Comparison of ENCODE assay signal across 8 mouse cellular contexts in the genomic region with DNA sequence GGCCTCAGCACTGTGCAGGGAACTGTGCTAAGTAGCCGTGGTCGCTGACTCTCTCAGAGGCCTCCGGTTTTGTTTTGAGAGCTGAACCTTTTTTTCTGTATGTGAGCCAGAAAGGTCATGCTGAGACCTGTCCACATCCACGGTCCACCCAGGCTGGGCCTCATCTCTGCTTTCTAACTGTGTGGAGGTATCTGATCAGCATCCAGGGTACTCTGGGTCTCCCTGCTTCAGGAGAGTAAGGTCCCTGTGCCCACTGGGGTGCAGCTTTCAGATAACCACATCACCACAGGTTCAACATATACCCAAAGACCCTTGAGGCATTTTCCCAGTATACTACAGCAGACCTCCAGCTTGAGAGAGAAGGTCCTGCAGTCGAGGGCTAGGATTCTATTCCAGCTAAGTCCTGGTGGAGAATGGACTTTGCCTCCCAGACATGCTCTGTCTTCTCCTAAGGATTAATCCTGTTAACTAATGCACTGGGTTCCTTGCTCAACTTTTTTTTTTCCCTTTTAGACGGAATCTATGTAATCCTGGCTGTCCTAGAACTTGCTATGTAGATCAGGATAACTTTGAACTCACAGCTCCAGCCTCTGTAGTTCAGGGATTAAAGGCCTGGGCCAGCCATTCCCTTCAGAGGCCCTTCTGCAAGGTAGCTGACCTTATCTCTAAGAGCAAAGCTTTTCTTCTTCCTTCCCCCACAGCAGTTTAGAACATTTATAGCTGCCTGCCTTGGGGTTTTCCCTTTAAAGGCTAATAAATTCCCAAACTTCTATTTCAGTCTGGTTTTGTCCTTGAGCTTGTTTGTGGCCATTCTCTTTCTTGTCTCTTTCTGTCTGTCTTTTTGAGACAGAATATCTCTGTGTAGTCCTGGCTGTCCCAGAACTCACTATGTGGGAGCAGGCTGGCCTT. TPM values are rescaled to one million over a fixed set of nuclear protein-coding genes. Genes with fewer than 3 reads are reported as not detected.
DNase-seq lines count a peak whose midpoint lies in the region; ATAC-seq and TF ChIP-seq lines count a peak whose summit lies in the region.

No protein-coding gene starts in this region.

- H3K27me3 ChIP-seq in testis, adult 2 months (ENCODE audit: control insufficient read depth, insufficient read depth, low read length), result no peaks in the 10 kb centered on the region
- no peaks in the 10 kb centered on the region for H3K27me3 ChIP-seq in limb, embryonic 14.5 days (ENCODE audit: control insufficient read depth, insufficient read depth, low read length)
- H3K27me3 ChIP-seq in stomach, embryonic 16.5 days (ENCODE audit: control insufficient read depth, insufficient read depth, low read length), result no peaks in the 10 kb centered on the region

- 5% methylated on average over 6 of the region's 6 CpGs for WGBS in limb, embryonic 14.5 days
- WGBS in stomach, embryonic 16.5 days, result 10% methylated on average over 6 of the region's 6 CpGs

- peak overlapping the region; percentile 88 for H3K4me2 ChIP-seq in limb, embryonic 14.5 days (replicated peaks; ENCODE audit: low read depth, low read length, severe bottlenecking)
- peak overlapping the region; percentile 96 for H3K4me2 ChIP-seq in stomach, embryonic 16.5 days (ENCODE audit: low read depth, low read length)

- peak overlapping the region; percentile 94 for H3K27ac ChIP-seq in testis, adult 2 months (ENCODE audit: control insufficient read depth, insufficient read depth, low read depth, low read length)
- peak overlapping the region; percentile 86 for H3K27ac ChIP-seq in limb, embryonic 14.5 days (replicated peaks; ENCODE audit: low read depth, low read length)
- H3K27ac ChIP-seq in stomach, embryonic 16.5 days (ENCODE audit: low read length), result peak overlapping the region; percentile 75

- H3K36me3 ChIP-seq in testis, adult 2 months (ENCODE audit: control insufficient read depth, insufficient read depth, low read length), result no peaks in the 10 kb centered on the region
- no peaks in the 10 kb centered on the region for H3K36me3 ChIP-seq in limb, embryonic 14.5 days (ENCODE audit: control insufficient read depth, insufficient read depth, low read length)
- 0 out of 2 replicates have a peak, but pooled peaks cover 3% of the 10 kb centered on the region for H3K36me3 ChIP-seq in stomach, embryonic 16.5 days (ENCODE audit: control insufficient read depth, insufficient read depth, low read length)

- peaks cover 9% of the 10 kb centered on the region for H3K4me1 ChIP-seq in testis, adult 2 months (ENCODE audit: control insufficient read depth, insufficient read depth, low read length)
- H3K4me1 ChIP-seq in limb, embryonic 14.5 days (ENCODE audit: control insufficient read depth, insufficient read depth, low read length), result peaks cover 13% of the 10 kb centered on the region
- H3K4me1 ChIP-seq in stomach, embryonic 16.5 days (ENCODE audit: control insufficient read depth, insufficient read depth, low read length), result peaks cover 14% of the 10 kb centered on the region

- no peaks in the 10 kb centered on the region for H3K9me3 ChIP-seq in limb, embryonic 14.5 days (ENCODE audit: control insufficient read depth, low read length)
- H3K9me3 ChIP-seq in stomach, embryonic 16.5 days (replicated peaks; ENCODE audit: control insufficient read depth, low read length), result no peaks in the 10 kb centered on the region

- DNase-seq in frontal cortex, postnatal 10 days (ENCODE audit: low spot score in 2 of 2), result no peak
- no peak for DNase-seq in testis, postnatal 14 days (ENCODE audit: low spot score)
- DNase-seq in limb, embryonic 14.5 days (ENCODE audit: low spot score), result no peak
- DNase-seq in thymus, postnatal 4 days, result no peak
- DNase-seq in ovary, adult 18-20 months (ENCODE audit: low spot score), result no peak

- no peak for TF ChIP-seq POLR2A in testis, adult 2 months (IDR thresholded peaks at IDR 0.05; ENCODE audit: control insufficient read depth, low read depth, low read length)
- TF ChIP-seq POLR2A in limb, embryonic 14.5 days (IDR thresholded peaks at IDR 0.05; ENCODE audit: borderline replicate concordance, extremely low read depth, insufficient read depth, insufficient read length), result no peak

- TF ChIP-seq CTCF in testis, adult 2 months (IDR thresholded peaks at IDR 0.05; ENCODE audit: control insufficient read depth, insufficient read depth, insufficient replicate concordance, low read depth, low read length), result no peak

- peak overlapping the region; percentile 77 for H3K9ac ChIP-seq in limb, embryonic 14.5 days (ENCODE audit: low read depth, low read length, severe bottlenecking)
- H3K9ac ChIP-seq in stomach, embryonic 16.5 days (ENCODE audit: low read length), result peak overlapping the region; percentile 90

- H3K4me3 ChIP-seq in testis, adult 2 months (ENCODE audit: control insufficient read depth, low read depth, low read length), result peak overlapping the region; percentile 97
- peak overlapping the region; percentile 63 for H3K4me3 ChIP-seq in limb, embryonic 14.5 days (replicated peaks; ENCODE audit: low read length)
- H3K4me3 ChIP-seq in stomach, embryonic 16.5 days (replicated peaks; ENCODE audit: low read length), result peak overlapping the region; percentile 82

- peak; percentile 20; the same call in 1 of the 2 replicates for ATAC-seq in frontal cortex, adult (ENCODE audit: low TSS enrichment)
- ATAC-seq in limb, embryonic 14.5 days (ENCODE audit: low FRiP score, low read depth), result no peak; the same call in none of the 2 replicates
- no peak for ATAC-seq in stomach, embryonic 16.5 days (ENCODE audit: insufficient read depth, low FRiP score)

RNA-seq across cellular contexts. Expression of a gene that starts 0.7 kb away (rescaled TPM):
- polyA plus RNA-seq in testis, adult 2 months (2012; rRNA removed), result 49.9 and 54.9 TPM in 2 replicates
- 68.0 and 90.0 TPM in 2 replicates for polyA plus RNA-seq in limb, embryonic 14.5 days (2012; rRNA removed)
- 18.1 and 22.1 TPM in 2 replicates for polyA plus RNA-seq in limb, embryonic 14.5 days (2014; fragmentation: Nextera tagmentation; extraction: Ambion mirVana)
- polyA plus RNA-seq in stomach, embryonic 16.5 days (2015; fragmentation: Nextera tagmentation; extraction: Ambion mirVana), result 20.9 and 22.1 TPM in 2 replicates

RNA-seq across cellular contexts. Expression of a gene that starts 6.6 kb away (rescaled TPM):
- polyA plus RNA-seq in testis, adult 2 months (2012; rRNA removed), result 28.2 and 28.8 TPM in 2 replicates
- 12.3 and 13.1 TPM in 2 replicates for polyA plus RNA-seq in limb, embryonic 14.5 days (2012; rRNA removed)
- 13.4 and 20.2 TPM in 2 replicates for polyA plus RNA-seq in limb, embryonic 14.5 days (2014; fragmentation: Nextera tagmentation; extraction: Ambion mirVana)
- 41.5 and 49.4 TPM in 2 replicates for polyA plus RNA-seq in stomach, embryonic 16.5 days (2015; fragmentation: Nextera tagmentation; extraction: Ambion mirVana)

RNA-seq across cellular contexts. Expression of a gene that starts 12.9 kb away (rescaled TPM):
- polyA plus RNA-seq in testis, adult 2 months (2012; rRNA removed), result 49.8 and 56.2 TPM in 2 replicates
- polyA plus RNA-seq in limb, embryonic 14.5 days (2012; rRNA removed), result 61.7 and 62.9 TPM in 2 replicates
- polyA plus RNA-seq in limb, embryonic 14.5 days (2014; fragmentation: Nextera tagmentation; extraction: Ambion mirVana), result 51.4 and 52.0 TPM in 2 replicates
- polyA plus RNA-seq in stomach, embryonic 16.5 days (2015; fragmentation: Nextera tagmentation; extraction: Ambion mirVana), result 57.1 and 63.8 TPM in 2 replicates

RNA-seq across cellular contexts. Expression of a gene that starts 17.3 kb away (rescaled TPM):
- polyA plus RNA-seq in testis, adult 2 months (2012; rRNA removed), result 37.5 and 38.7 TPM in 2 replicates
- 101 and 126 TPM in 2 replicates for polyA plus RNA-seq in limb, embryonic 14.5 days (2012; rRNA removed)
- polyA plus RNA-seq in limb, embryonic 14.5 days (2014; fragmentation: Nextera tagmentation; extraction: Ambion mirVana), result 10.6 and 16.9 TPM in 2 replicates
- 22.4 and 23.5 TPM in 2 replicates for polyA plus RNA-seq in stomach, embryonic 16.5 days (2015; fragmentation: Nextera tagmentation; extraction: Ambion mirVana)

RNA-seq across cellular contexts. Expression of a gene that starts 18.7 kb away (rescaled TPM):
- polyA plus RNA-seq in testis, adult 2 months (2012; rRNA removed), result 0.96 and 0.98 TPM in 2 replicates
- 1.2 and 1.4 TPM in 2 replicates for polyA plus RNA-seq in limb, embryonic 14.5 days (2012; rRNA removed)
- polyA plus RNA-seq in limb, embryonic 14.5 days (2014; fragmentation: Nextera tagmentation; extraction: Ambion mirVana), result 0.68 and 0.77 TPM in 2 replicates
- 0.42 and 0.56 TPM in 2 replicates for polyA plus RNA-seq in stomach, embryonic 16.5 days (2015; fragmentation: Nextera tagmentation; extraction: Ambion mirVana)
